Mouse (Mus musculus): Measurements from ENCODE around the gene Psg25. TPM values are rescaled to one million over a fixed set of nuclear protein-coding genes. Genes with fewer than 3 reads are reported as not detected.

Psg25 gene
- total and polyA plus RNA-seq, 3 experiments: 0.16 TPM; not detected in 2

- DNase-seq (ENCODE audit: low spot score): no peak
- Histone ChIP-seq H3K27me3 (ENCODE audit: insufficient read depth, low read length) (no peaks in the 10 kb centered on the region), H3K9me3 (replicated peaks) (no peaks in the 10 kb centered on the region), H3K4me3 (ENCODE audit: low read depth, low read length) (no peak overlapping the region), H3K36me3 (replicated peaks) (no peaks in the 10 kb centered on the region), H3K4me1 (ENCODE audit: insufficient read depth, low read depth, low read length) (no peaks in the 10 kb centered on the region)
- no peak for ATAC-seq (ENCODE audit: extremely low read depth, insufficient number of reproducible peaks, low FRiP score, poor library complexity, severe bottlenecking)
- no peak for TF ChIP-seq POLR2AphosphoS5 (IDR thresholded peaks at IDR 0.05; ENCODE audit: insufficient replicate concordance, low read depth, low read length)
- no peak for TF ChIP-seq TAL1 (conservative IDR thresholded peaks at IDR 0.05; ENCODE audit: low read depth, low read length)
- TF ChIP-seq GATA2 (IDR thresholded peaks at IDR 0.05; ENCODE audit: borderline replicate concordance, low read depth, low read length): no peak
- no peak for TF ChIP-seq CTCF (IDR thresholded peaks at IDR 0.05; ENCODE audit: low read depth, low read length)
- TF ChIP-seq GATA1 (IDR thresholded peaks at IDR 0.05; ENCODE audit: borderline replicate concordance, low read length): no peak
Observed at GRCm38 (mm10) chr7:18511479-18511878, 20.6 kb downstream of the Psg25 start.

- no peak within 1 kb of the TSS for H3K4me3 ChIP-seq (ENCODE audit: low read depth, low read length)
- no peaks in the 10 kb centered on the region for H3K4me1 ChIP-seq (ENCODE audit: insufficient read depth, low read depth, low read length)
- TF ChIP-seq GATA2 (IDR thresholded peaks at IDR 0.05; ENCODE audit: borderline replicate concordance, low read depth, low read length): no peak
- TF ChIP-seq CTCF (IDR thresholded peaks at IDR 0.05; ENCODE audit: low read depth, low read length): no peak
- no peak for TF ChIP-seq TAL1 (conservative IDR thresholded peaks at IDR 0.05; ENCODE audit: low read depth, low read length)
- TF ChIP-seq POLR2AphosphoS5 (IDR thresholded peaks at IDR 0.05; ENCODE audit: insufficient replicate concordance, low read depth, low read length): no peak
- TF ChIP-seq GATA1 (IDR thresholded peaks at IDR 0.05; ENCODE audit: borderline replicate concordance, low read length): no peak
- DNase-seq (ENCODE audit: low spot score) (no peak), ATAC-seq (ENCODE audit: extremely low read depth, insufficient number of reproducible peaks, low FRiP score, poor library complexity, severe bottlenecking) (no peak)
- H3K36me3 ChIP-seq (replicated peaks): no peaks in the 10 kb centered on the region
- no peaks in the 10 kb centered on the region for H3K9me3 ChIP-seq (replicated peaks)
- no peaks in the 10 kb centered on the region for H3K27me3 ChIP-seq (ENCODE audit: insufficient read depth, low read length)
Observed at GRCm38 (mm10) chr7:18484077-18484476, 48.0 kb downstream of the Psg25 start, which contains the start of gene Psg26. Psg26 (minus strand) TSS chr7:18484177.

Other genes with a start within 250 kb of the Psg25 start
- gene Psg18, start 177.3 kb downstream of the Psg25 start, total RNA-seq (2014; fragmentation: Nextera tagmentation): not detected in 2 replicates
- 0.16 TPM in 1 of 2 replicates, not detected in the other for gene Psg18, start 177.3 kb downstream of the Psg25 start, total RNA-seq (2017)
- not detected in 2 replicates for gene Psg18, start 177.3 kb downstream of the Psg25 start, polyA plus RNA-seq (2012)
- gene Psg28, start 100.2 kb downstream of the Psg25 start, total RNA-seq (2014; fragmentation: Nextera tagmentation): not detected in 2 replicates
- gene Psg28, start 100.2 kb downstream of the Psg25 start, total RNA-seq (2017): not detected in 2 replicates
- gene Psg28, start 100.2 kb downstream of the Psg25 start, polyA plus RNA-seq (2012): not detected in 2 replicates
- not detected in 2 replicates for gene Psg26, start 48.1 kb downstream of the Psg25 start, total RNA-seq (2014; fragmentation: Nextera tagmentation)
- gene Psg26, start 48.1 kb downstream of the Psg25 start, total RNA-seq (2017): not detected in 2 replicates
- gene Psg26, start 48.1 kb downstream of the Psg25 start, polyA plus RNA-seq (2012): not detected in 2 replicates
- gene Psg27, start 35.0 kb upstream of the Psg25 start, total RNA-seq (2014; fragmentation: Nextera tagmentation): not detected in 2 replicates
- gene Psg27, start 35.0 kb upstream of the Psg25 start, total RNA-seq (2017): 0.05 TPM in 1 of 2 replicates, not detected in the other
- gene Psg27, start 35.0 kb upstream of the Psg25 start, polyA plus RNA-seq (2012): not detected in 2 replicates
- gene Psg23, start 84.2 kb upstream of the Psg25 start, total RNA-seq (2014; fragmentation: Nextera tagmentation): not detected in 2 replicates
- gene Psg23, start 84.2 kb upstream of the Psg25 start, total RNA-seq (2017): 0.06 TPM in 1 of 2 replicates, not detected in the other
- gene Psg23, start 84.2 kb upstream of the Psg25 start, polyA plus RNA-seq (2012): not detected in 2 replicates
- gene Psg21, start 124.5 kb upstream of the Psg25 start, total RNA-seq (2014; fragmentation: Nextera tagmentation): not detected in 2 replicates
- 0.22 TPM in 1 of 2 replicates, not detected in the other for gene Psg21, start 124.5 kb upstream of the Psg25 start, total RNA-seq (2017)
- not detected in 2 replicates for gene Psg21, start 124.5 kb upstream of the Psg25 start, polyA plus RNA-seq (2012)
- gene Psg20, start 153.9 kb upstream of the Psg25 start, total RNA-seq (2014; fragmentation: Nextera tagmentation): not detected in 2 replicates
- gene Psg20, start 153.9 kb upstream of the Psg25 start, total RNA-seq (2017): 0.12 TPM in 1 of 2 replicates, not detected in the other
- gene Psg20, start 153.9 kb upstream of the Psg25 start, polyA plus RNA-seq (2012): not detected in 2 replicates
- not detected in 2 replicates for gene Psg22, start 185.8 kb upstream of the Psg25 start, total RNA-seq (2014; fragmentation: Nextera tagmentation)
- gene Psg22, start 185.8 kb upstream of the Psg25 start, total RNA-seq (2017): 0.11 TPM in 1 of 2 replicates, not detected in the other
- not detected in 2 replicates for gene Psg22, start 185.8 kb upstream of the Psg25 start, polyA plus RNA-seq (2012)

Measured in G1E (cell line).